Mouse (Mus musculus) liver, embryonic 11.5 days (tissue): ENCODE results near the gene Ankle2. TPM values are rescaled to one million over a fixed set of nuclear protein-coding genes. Genes with fewer than 3 reads are reported as not detected.

Experiments used
- ATAC-seq: fragments of 200-750 bp; cut with Nextera tagmentation; replicated peaks from 2 replicates; pipeline ENCODE4 v1.8.0; 2017; ENCODE audit warnings: moderate number of reproducible peaks, mild to moderate bottlenecking, moderate TSS enrichment, moderate library complexity; ENCODE audit not compliant: low FRiP score
- DNase-seq: peaks from one replicate; pipeline ENCODE4 v3.0.0-alpha.2; 2017; ENCODE audit warnings: low spot score
- H3K27ac ChIP-seq: fragments of 300-500 bp; sonication (generic); 2 replicates; pipeline ENCODE4 v1.5.1; 2014; ENCODE audit warnings: mild to moderate bottlenecking, low read depth, low read length, control low read depth
- H3K27me3 ChIP-seq: fragments of 300-500 bp; sonication (generic); replicated peaks from 2 replicates; pipeline ENCODE4 v1.6.1; 2014; ENCODE audit warnings: low read length, mixed read lengths; ENCODE audit not compliant: control insufficient read depth, insufficient read depth
- H3K36me3 ChIP-seq: fragments of 300-500 bp; sonication (generic); 2 replicates; pipeline ENCODE4 v1.6.1; 2014; ENCODE audit warnings: mild to moderate bottlenecking, low read length, moderate library complexity, mixed read lengths; ENCODE audit not compliant: control insufficient read depth, insufficient read depth
- H3K4me1 ChIP-seq: fragments of 300-500 bp; sonication (generic); replicated peaks from 2 replicates; pipeline ENCODE4 v1.6.1; 2014; ENCODE audit warnings: low read length, mixed read lengths; ENCODE audit not compliant: control insufficient read depth, insufficient read depth
- H3K4me2 ChIP-seq: fragments of 300-500 bp; sonication (generic); 2 replicates; pipeline ENCODE4 v1.6.1; 2014; ENCODE audit warnings: mild to moderate bottlenecking, control low read depth, moderate library complexity
- H3K4me3 ChIP-seq: fragments of 300-500 bp; sonication (generic); 2 replicates; pipeline ENCODE4 v1.5.1; 2014; ENCODE audit warnings: low read depth, low read length, control low read depth
- H3K9ac ChIP-seq: fragments of 300-500 bp; sonication (generic); 2 replicates; pipeline ENCODE4 v1.6.1; 2014; ENCODE audit warnings: low read depth, low read length, control low read depth
- H3K9me3 ChIP-seq: fragments of 300-500 bp; sonication (generic); 2 replicates; pipeline ENCODE4 v1.6.1; 2016; ENCODE audit warnings: low read length, inconsistent platforms, mixed read lengths; ENCODE audit not compliant: control insufficient read depth
- WGBS: fragments of 180-500 bp; shearing (Covaris S2); extraction: QIAGEN DNeasy Blood & Tissue Kit; methylation state at CpG from one replicate; pipeline ENCODE4 v1.1.7; 2014; 5-methylcytosine and 5-hydroxymethylcytosine counted together
- polyA plus RNA-seq: library from polyadenylated mRNA; unstranded; fragments of >200 nt; fragmentation: Nextera tagmentation; extraction: Ambion mirVana; gene quantifications from 2 replicates; pipeline ENCODE4 v1.2.1, GENCODE M21; 2014

The Ankle2 gene
- 30.4 and 30.5 TPM in 2 replicates for polyA plus RNA-seq

- WGBS: under 1% methylated on average over 81 of the region's 81 CpGs
- H3K4me3 ChIP-seq: peak within 1 kb of the TSS; percentile 96
- H3K9ac ChIP-seq: peak within 1 kb of the TSS; percentile 94
- H3K27me3 ChIP-seq: no peaks in the 10 kb centered on the region
- peak; percentile 94 for ATAC-seq
- H3K27ac ChIP-seq: peak within 1 kb of the TSS; percentile 96
- H3K9me3 ChIP-seq: no peaks in the 10 kb centered on the region
- H3K4me1 ChIP-seq: peaks cover 8% of the 10 kb centered on the region
- peak within 1 kb of the TSS; percentile 77 for H3K4me2 ChIP-seq
- peak; percentile 94 for DNase-seq
- peaks cover 8% of the 10 kb centered on the region for H3K36me3 ChIP-seq
These were observed at the start of gene Ankle2 for GRCm38 (mm10) chr5:110230780-110231461. Gene Ankle2, plus strand, starts transcription at chr5:110231004.

GRCm38 (mm10) chr5:110181716-110182115, 49.1 kb upstream of the Ankle2 start:
- Histone ChIP-seq H3K36me3 (peaks cover 22% of the 10 kb centered on the region), H3K4me1 (peaks cover 21% of the 10 kb centered on the region), H3K27ac (no peak overlapping the region), H3K27me3 (no peaks in the 10 kb centered on the region), H3K4me2 (no peak overlapping the region), H3K9me3 (no peaks in the 10 kb centered on the region), H3K4me3 (no peak overlapping the region), H3K9ac (no peak overlapping the region)
- WGBS: 87% methylated on average over 5 of the region's 5 CpGs
- ATAC-seq (no peak), DNase-seq (no peak)

- peaks cover 48% of the 10 kb centered on the region for H3K36me3 ChIP-seq
- no peak overlapping the region for H3K4me2 ChIP-seq
- H3K9ac ChIP-seq: no peak overlapping the region
- H3K27me3 ChIP-seq: no peaks in the 10 kb centered on the region
- DNase-seq: no peak
- H3K4me1 ChIP-seq: no peaks in the 10 kb centered on the region
- no peak for ATAC-seq
- no peak overlapping the region for H3K27ac ChIP-seq
- WGBS: 91% methylated on average over 10 of the region's 10 CpGs
- H3K4me3 ChIP-seq: no peak overlapping the region
- H3K9me3 ChIP-seq: no peaks in the 10 kb centered on the region
These were observed 27.5 kb upstream of the Ankle2 start for GRCm38 (mm10) chr5:110203164-110203895.

- Histone ChIP-seq H3K36me3 (peaks cover 59% of the 10 kb centered on the region), H3K27ac (no peak overlapping the region), H3K9ac (no peak overlapping the region), H3K4me3 (no peak overlapping the region), H3K9me3 (no peaks in the 10 kb centered on the region), H3K4me2 (no peak overlapping the region), H3K27me3 (no peaks in the 10 kb centered on the region), H3K4me1 (no peaks in the 10 kb centered on the region)
- no peak for ATAC-seq
- DNase-seq: no peak
- 82% methylated on average over 6 of the region's 6 CpGs for WGBS
These were observed 26.0 kb upstream of the Ankle2 start for GRCm38 (mm10) chr5:110204777-110205176.

- 66% methylated on average over 2 of the region's 2 CpGs for WGBS
- Histone ChIP-seq H3K27me3 (no peaks in the 10 kb centered on the region), H3K9ac (no peak overlapping the region), H3K27ac (no peak overlapping the region), H3K4me1 (no peaks in the 10 kb centered on the region), H3K36me3 (peaks cover 41% of the 10 kb centered on the region), H3K9me3 (no peaks in the 10 kb centered on the region), H3K4me2 (no peak overlapping the region), H3K4me3 (no peak overlapping the region)
- no peak for DNase-seq
- ATAC-seq: no peak
These were observed 19.5 kb upstream of the Ankle2 start for GRCm38 (mm10) chr5:110211312-110211711.

- H3K9ac ChIP-seq: no peak overlapping the region
- H3K36me3 ChIP-seq: peaks cover 42% of the 10 kb centered on the region
- H3K4me1 ChIP-seq: no peaks in the 10 kb centered on the region
These were observed 14.0 kb upstream of the Ankle2 start for GRCm38 (mm10) chr5:110216780-110217179.

GRCm38 (mm10) chr5:110220331-110220730, 10.5 kb upstream of the Ankle2 start:
- ATAC-seq (no peak), DNase-seq (no peak)
- Histone ChIP-seq H3K4me1 (no peaks in the 10 kb centered on the region), H3K9ac (no peak overlapping the region), H3K27ac (no peak overlapping the region), H3K4me2 (no peak overlapping the region), H3K4me3 (no peak overlapping the region), H3K27me3 (no peaks in the 10 kb centered on the region), H3K9me3 (no peaks in the 10 kb centered on the region), H3K36me3 (peaks cover 27% of the 10 kb centered on the region)
- 96% methylated on average over 4 of the region's 4 CpGs for WGBS

More at GRCm38 (mm10) chr5:110216780-110217179, 14.0 kb upstream of the Ankle2 start:
- Histone ChIP-seq H3K9me3 (no peaks in the 10 kb centered on the region), H3K27me3 (no peaks in the 10 kb centered on the region), H3K27ac (no peak overlapping the region), H3K4me2 (no peak overlapping the region), H3K4me3 (no peak overlapping the region)
- ATAC-seq: no peak
- DNase-seq: no peak
- WGBS: 87% methylated on average over 3 of the region's 3 CpGs

- H3K4me2 ChIP-seq: no peak overlapping the region
- H3K4me1 ChIP-seq: no peaks in the 10 kb centered on the region
- H3K27ac ChIP-seq: no peak overlapping the region
- H3K27me3 ChIP-seq: no peaks in the 10 kb centered on the region
- no peaks in the 10 kb centered on the region for H3K9me3 ChIP-seq
- WGBS: 85% methylated on average over 6 of the region's 6 CpGs
- H3K9ac ChIP-seq: no peak overlapping the region
- no peak overlapping the region for H3K4me3 ChIP-seq
- H3K36me3 ChIP-seq: peaks cover 20% of the 10 kb centered on the region
- DNase-seq (no peak), ATAC-seq (no peak)
These were observed 8.0 kb upstream of the Ankle2 start for GRCm38 (mm10) chr5:110222757-110223156.
